Mouse (Mus musculus) hindbrain, embryonic 11.5 days (tissue): ENCODE data around the gene Gm49403. TPM values are rescaled to one million over a fixed set of nuclear protein-coding genes. Genes with fewer than 3 reads are reported as not detected.

Experiments used
- ATAC-seq: fragments of 200-750 bp; cut with Nextera tagmentation; 2 replicates; pipeline ENCODE4 v1.8.0; 2017; ENCODE audit warnings: mild to moderate bottlenecking, moderate TSS enrichment, moderate library complexity; ENCODE audit not compliant: low FRiP score
- DNase-seq: peaks from one replicate; pipeline ENCODE4 v3.0.0-alpha.2; 2015; ENCODE audit warnings: low spot score
- H3K27ac ChIP-seq: fragments of 300-500 bp; sonication (generic); 2 replicates; pipeline ENCODE4 v1.5.1; 2014; ENCODE audit warnings: mild to moderate bottlenecking, low read depth, low read length
- H3K27me3 ChIP-seq: fragments of 300-500 bp; sonication (generic); 2 replicates; pipeline ENCODE4 v1.6.1; 2014; ENCODE audit warnings: mild to moderate bottlenecking, low read length, moderate library complexity, mixed read lengths; ENCODE audit not compliant: control insufficient read depth, insufficient read depth
- H3K36me3 ChIP-seq: fragments of 300-500 bp; sonication (generic); 2 replicates; pipeline ENCODE4 v1.6.1; 2014; ENCODE audit warnings: mild to moderate bottlenecking, low read length, moderate library complexity, mixed read lengths; ENCODE audit not compliant: control insufficient read depth, insufficient read depth
- H3K4me1 ChIP-seq: fragments of 300-500 bp; sonication (generic); replicated peaks from 2 replicates; pipeline ENCODE4 v1.6.1; 2014; ENCODE audit warnings: low read length, mixed read lengths; ENCODE audit not compliant: control insufficient read depth, insufficient read depth
- H3K4me2 ChIP-seq: fragments of 300-500 bp; sonication (generic); replicated peaks from 2 replicates; pipeline ENCODE4 v1.6.1; 2014; ENCODE audit warnings: mild to moderate bottlenecking, low read depth, low read length
- H3K4me3 ChIP-seq: fragments of 300-500 bp; sonication (generic); 2 replicates; pipeline ENCODE4 v1.5.1; 2014; ENCODE audit warnings: low read depth, low read length
- H3K9ac ChIP-seq: fragments of 300-500 bp; sonication (generic); 2 replicates; pipeline ENCODE4 v1.6.1; 2014; ENCODE audit warnings: low read depth, low read length
- H3K9me3 ChIP-seq: fragments of 300-500 bp; sonication (generic); 2 replicates; pipeline ENCODE4 v1.6.1; 2016; ENCODE audit warnings: low read length; ENCODE audit not compliant: control insufficient read depth
- WGBS: fragments of 180-500 bp; shearing (Covaris S2); extraction: QIAGEN DNeasy Blood & Tissue Kit; methylation state at CpG from one replicate; pipeline ENCODE4 v1.1.7; 2014; 5-methylcytosine and 5-hydroxymethylcytosine counted together
- polyA plus RNA-seq: library from polyadenylated mRNA; unstranded; fragments of >200 nt; fragmentation: Nextera tagmentation; extraction: Ambion mirVana; gene quantifications from 2 replicates; pipeline ENCODE4 v1.2.1, GENCODE M21; 2014

Gm49403 gene
- polyA plus RNA-seq, 1 experiment from 2014 or later = not detected

- Histone ChIP-seq H3K36me3 (no peaks in the 10 kb centered on the region), H3K27ac (no peak overlapping the region), H3K9ac (peak overlapping the region; percentile 64), H3K4me2 (peak overlapping the region; percentile 70), H3K9me3 (no peaks in the 10 kb centered on the region), H3K27me3 (no peaks in the 10 kb centered on the region), H3K4me3 (peak overlapping the region; percentile 48), H3K4me1 (no peaks in the 10 kb centered on the region)
- WGBS = 19% methylated on average over 11 of the region's 11 CpGs
- peak; percentile 17; the same call in 1 of the 2 replicates for ATAC-seq
- DNase-seq = no peak
Observed at GRCm38 (mm10) chr19:8930117-8930516, 46.4 kb downstream of the Gm49403 start.

GRCm38 (mm10) chr19:8930771-8931170, 47.0 kb downstream of the Gm49403 start:
- no peak overlapping the region for H3K4me3 ChIP-seq
- no peak for ATAC-seq
- H3K9ac ChIP-seq = no peak overlapping the region; the same call in 1 of the 2 replicates
- DNase-seq = no peak
- H3K4me1 ChIP-seq = no peaks in the 10 kb centered on the region
- H3K36me3 ChIP-seq = no peaks in the 10 kb centered on the region
- no peaks in the 10 kb centered on the region for H3K27me3 ChIP-seq
- 90% methylated on average over 7 of the region's 7 CpGs for WGBS
- no peaks in the 10 kb centered on the region for H3K9me3 ChIP-seq
- H3K4me2 ChIP-seq = no peak overlapping the region
- H3K27ac ChIP-seq = no peak overlapping the region

GRCm38 (mm10) chr19:8936736-8937135, 53.0 kb downstream of the Gm49403 start:
- H3K4me1 ChIP-seq = peaks cover 6% of the 10 kb centered on the region; the same call in 1 of the 2 replicates
- H3K9ac ChIP-seq = no peak overlapping the region
- ATAC-seq (no peak), DNase-seq (no peak)
- H3K27me3 ChIP-seq = no peaks in the 10 kb centered on the region
- H3K4me2 ChIP-seq = no peak overlapping the region
- WGBS = 96% methylated on average over 2 of the region's 2 CpGs
- H3K27ac ChIP-seq = no peak overlapping the region
- no peaks in the 10 kb centered on the region for H3K9me3 ChIP-seq
- no peak overlapping the region for H3K4me3 ChIP-seq
- no peaks in the 10 kb centered on the region for H3K36me3 ChIP-seq

Other genes starting within 250 kb of the Gm49403 start
- 0.13 and 0.20 TPM in 2 replicates for gene Chrm1, start 220.1 kb upstream of the Gm49403 start, polyA plus RNA-seq
- 123 and 136 TPM in 2 replicates for gene Slc3a2, start 160.6 kb upstream of the Gm49403 start, polyA plus RNA-seq
- gene Wdr74, start 148.1 kb upstream of the Gm49403 start, polyA plus RNA-seq = 83.6 and 87.1 TPM in 2 replicates
- 1.6 and 2.6 TPM in 2 replicates for gene 1700092M07Rik, start 143.2 kb upstream of the Gm49403 start, polyA plus RNA-seq
- gene Stx5a, start 142.5 kb upstream of the Gm49403 start, polyA plus RNA-seq = 100 and 111 TPM in 2 replicates
- 213 and 224 TPM in 2 replicates for gene Nxf1, start 126.9 kb upstream of the Gm49403 start, polyA plus RNA-seq
- 192 and 194 TPM in 2 replicates for gene Tmem223, start 112.9 kb upstream of the Gm49403 start, polyA plus RNA-seq
- gene Tmem179b, start 109.5 kb upstream of the Gm49403 start, polyA plus RNA-seq = 46.4 and 50.8 TPM in 2 replicates
- gene Taf6l, start 97.5 kb upstream of the Gm49403 start, polyA plus RNA-seq = 15.4 and 17.1 TPM in 2 replicates
- 184 and 194 TPM in 2 replicates for gene Polr2g, start 85.4 kb upstream of the Gm49403 start, polyA plus RNA-seq
- gene Zbtb3, start 81.4 kb upstream of the Gm49403 start, polyA plus RNA-seq = 5.7 and 7.5 TPM in 2 replicates
- gene Ttc9c, start 64.6 kb upstream of the Gm49403 start, polyA plus RNA-seq = 47.0 and 53.1 TPM in 2 replicates
- gene Hnrnpul2, start 63.9 kb upstream of the Gm49403 start, polyA plus RNA-seq = 7.0 and 10.1 TPM in 2 replicates
- gene AC129217.1, start 54.2 kb upstream of the Gm49403 start, polyA plus RNA-seq = not detected in 2 replicates
- 55.6 and 59.6 TPM in 2 replicates for gene Bscl2, start 46.5 kb upstream of the Gm49403 start, polyA plus RNA-seq
- 158 TPM in 2 replicates for gene Gng3, start 44.7 kb upstream of the Gm49403 start, polyA plus RNA-seq
- 0.32 and 0.37 TPM in 2 replicates for gene Lrrn4cl, start 33.2 kb upstream of the Gm49403 start, polyA plus RNA-seq
- gene Ubxn1, start 12.4 kb upstream of the Gm49403 start, polyA plus RNA-seq = 164 and 180 TPM in 2 replicates
- 56.1 and 57.2 TPM in 2 replicates for gene Uqcc3, start 3.0 kb upstream of the Gm49403 start, polyA plus RNA-seq
- 89.6 and 103 TPM in 2 replicates for gene Lbhd1, start 198 bp upstream of the Gm49403 start, polyA plus RNA-seq
- 107 and 112 TPM in 2 replicates for gene 1810009A15Rik, start 4.9 kb downstream of the Gm49403 start, polyA plus RNA-seq
- gene Gm49416, start 5.0 kb downstream of the Gm49403 start, polyA plus RNA-seq = not detected in 2 replicates
- gene Ints5, start 9.1 kb downstream of the Gm49403 start, polyA plus RNA-seq = 26.1 and 32.1 TPM in 2 replicates
- 89.8 and 102 TPM in 2 replicates for gene Ganab, start 14.1 kb downstream of the Gm49403 start, polyA plus RNA-seq
- 43.5 and 45.8 TPM in 2 replicates for gene B3gat3, start 36.4 kb downstream of the Gm49403 start, polyA plus RNA-seq
- 1.0 and 1.1 TPM in 2 replicates for gene Rom1, start 45.4 kb downstream of the Gm49403 start, polyA plus RNA-seq
- gene Eml3, start 45.6 kb downstream of the Gm49403 start, polyA plus RNA-seq = 6.5 and 7.8 TPM in 2 replicates
- 45.6 and 52.3 TPM in 2 replicates for gene Mta2, start 57.9 kb downstream of the Gm49403 start, polyA plus RNA-seq
- gene Tut1, start 69.9 kb downstream of the Gm49403 start, polyA plus RNA-seq = 23.7 and 27.8 TPM in 2 replicates
- 462 and 475 TPM in 2 replicates for gene Eef1g, start 83.1 kb downstream of the Gm49403 start, polyA plus RNA-seq
- 6.0 and 14.1 TPM in 2 replicates for gene Ahnak, start 105.4 kb downstream of the Gm49403 start, polyA plus RNA-seq
- gene Scgb1a1, start 204.0 kb downstream of the Gm49403 start, polyA plus RNA-seq = not detected in 2 replicates